Mouse (Mus musculus): ENCODE data around the gene Vmn1r179. TPM values are rescaled to one million over a fixed set of nuclear protein-coding genes. Genes with fewer than 3 reads are reported as not detected.

The Vmn1r179 gene
- not detected in 2 replicates for polyA plus RNA-seq (2012; rRNA removed)

GRCm38 (mm10) chr7:23926678-23927077 is at the start of gene Vmn1r179:
Gene Vmn1r179, plus strand, starts transcription at chr7:23926978.

DNA sequence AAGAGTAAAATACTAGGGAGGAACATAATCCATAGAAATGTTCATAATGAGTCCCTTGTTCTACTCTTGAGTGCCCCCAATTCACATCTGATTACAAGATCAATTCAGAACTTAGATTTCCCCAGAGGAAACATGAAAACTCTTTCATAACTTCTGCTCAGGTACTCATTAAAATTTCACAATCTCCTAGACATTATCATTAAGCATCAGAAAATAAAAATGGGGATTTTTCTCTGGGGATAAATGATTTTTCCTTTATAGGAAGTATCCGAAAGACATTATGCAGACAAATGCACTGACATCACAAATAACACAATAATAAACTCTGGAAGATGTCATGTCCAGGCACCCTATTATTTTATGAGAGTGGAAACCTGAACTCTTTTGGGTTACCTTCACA is 35.1 kb upstream of the Vmn1r179 start, which contains the start of gene Vmn1r178:
Gene Vmn1r178 (plus strand): TSS at position 301 of the 400 bp plus-strand sequence.

GRCm38 (mm10) chr7:23950332-23950731 is 23.6 kb downstream of the Vmn1r179 start, which contains the start of gene Vmn1r180:
Gene Vmn1r180, plus strand, starts transcription at chr7:23950632.

GRCm38 (mm10) chr7:23974315-23974714 is 47.5 kb downstream of the Vmn1r179 start, which contains the start of gene Vmn1r181:
Gene Vmn1r181, plus strand, starts transcription at chr7:23974615.

Other genes with a start within 250 kb of the Vmn1r179 start
- gene Vmn1r173, start 226.3 kb upstream of the Vmn1r179 start, polyA plus RNA-seq (2012; rRNA removed): not detected in 2 replicates
- not detected in 2 replicates for gene Vmn1r174, start 174.7 kb upstream of the Vmn1r179 start, polyA plus RNA-seq (2012; rRNA removed)
- gene Vmn1r175, start 116.3 kb upstream of the Vmn1r179 start, polyA plus RNA-seq (2012; rRNA removed): not detected in 2 replicates
- not detected in 2 replicates for gene Vmn1r176, start 89.6 kb upstream of the Vmn1r179 start, polyA plus RNA-seq (2012; rRNA removed)
- not detected in 2 replicates for gene Vmn1r177, start 60.5 kb upstream of the Vmn1r179 start, polyA plus RNA-seq (2012; rRNA removed)
- not detected in 2 replicates for gene Vmn1r178, start 35.0 kb upstream of the Vmn1r179 start, polyA plus RNA-seq (2012; rRNA removed)
- not detected in 2 replicates for gene Vmn1r180, start 23.7 kb downstream of the Vmn1r179 start, polyA plus RNA-seq (2012; rRNA removed)
- not detected in 2 replicates for gene Vmn1r181, start 47.6 kb downstream of the Vmn1r179 start, polyA plus RNA-seq (2012; rRNA removed)
- gene V1rd19, start 74.7 kb downstream of the Vmn1r179 start, polyA plus RNA-seq (2012; rRNA removed): not detected in 2 replicates
- gene Vmn1r183, start 126.3 kb downstream of the Vmn1r179 start, polyA plus RNA-seq (2012; rRNA removed): not detected in 2 replicates
- gene Zfp180, start 154.9 kb downstream of the Vmn1r179 start, polyA plus RNA-seq (2012; rRNA removed): 2.7 and 3.3 TPM in 2 replicates
- 0.28 and 0.58 TPM in 2 replicates for gene Zfp112, start 185.3 kb downstream of the Vmn1r179 start, polyA plus RNA-seq (2012; rRNA removed)
- gene Zfp235, start 207.2 kb downstream of the Vmn1r179 start, polyA plus RNA-seq (2012; rRNA removed): 2.1 and 3.2 TPM in 2 replicates
- 0.02 and 0.12 TPM in 2 replicates for gene Zfp114, start 248.1 kb downstream of the Vmn1r179 start, polyA plus RNA-seq (2012; rRNA removed)